Mouse (Mus musculus) olfactory bulb, adult 2 months (tissue): Measurements from ENCODE around the gene Sept4.

Experiments
- CTCF ChIP-seq: fragments of 200-500 bp; IDR thresholded peaks from 2 replicates; pipeline ENCODE4 v1.5.1; 2012; ENCODE audit warnings: low read depth, mild to moderate bottlenecking, low read length, moderate library complexity; ENCODE audit not compliant: insufficient read depth
- POLR2A ChIP-seq: fragments of 200-500 bp; IDR thresholded peaks from 2 replicates; pipeline ENCODE4 v1.6.1; 2012; ENCODE audit warnings: mild to moderate bottlenecking, low read depth, low read length, moderate library complexity; ENCODE audit not compliant: insufficient read depth

- no peak for TF ChIP-seq CTCF
- no peak for TF ChIP-seq POLR2A
Measured at GRCm38 (mm10) chr11:87554386-87554785, 14.3 kb upstream of the Sept4 start.
